Comparison of ENCODE assay signal across 8 mouse cellular contexts in the genomic region with DNA sequence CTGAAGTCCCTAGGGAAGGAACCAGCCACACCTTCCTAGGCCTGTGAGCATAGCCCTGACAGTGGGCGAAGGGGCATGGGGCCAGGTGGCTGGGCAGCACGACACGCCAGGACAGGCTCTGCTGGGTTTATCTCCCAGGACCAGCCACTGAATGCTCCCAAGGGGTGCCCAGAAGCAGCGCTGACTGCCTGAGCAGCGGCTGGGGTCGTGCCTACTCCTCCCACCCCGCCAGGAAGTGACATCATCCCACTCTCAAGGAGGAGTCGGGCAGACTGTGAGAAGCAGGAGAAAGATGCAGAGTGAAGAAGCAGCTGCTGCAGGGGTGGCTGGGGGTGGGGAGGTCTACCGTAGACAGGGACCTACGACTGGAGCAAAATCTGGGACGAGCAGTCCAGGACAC. TPM values are rescaled to one million over a fixed set of nuclear protein-coding genes. Genes with fewer than 3 reads are reported as not detected.
DNase-seq lines count a peak whose midpoint lies in the region; ATAC-seq and TF ChIP-seq lines count a peak whose summit lies in the region.

No protein-coding gene starts in this region.

- no peaks in the 10 kb centered on the region for H3K36me3 ChIP-seq in kidney, postnatal 0 days (ENCODE audit: insufficient read depth, low read length)
- no peaks in the 10 kb centered on the region for H3K36me3 ChIP-seq in hindbrain, embryonic 16.5 days (ENCODE audit: control insufficient read depth, insufficient read depth, low read length)
- no peaks in the 10 kb centered on the region for H3K36me3 ChIP-seq in myocyte (ENCODE audit: control insufficient read depth, insufficient read depth)

- H3ac ChIP-seq in myocyte (ENCODE audit: control insufficient read depth, insufficient read length) = no peak overlapping the region

- H3K4me3 ChIP-seq in kidney, postnatal 0 days (replicated peaks; ENCODE audit: low read depth, low read length) = no peak overlapping the region
- H3K4me3 ChIP-seq in hindbrain, embryonic 16.5 days (ENCODE audit: low read length) = no peak overlapping the region
- no peak overlapping the region for H3K4me3 ChIP-seq in myocyte

- peaks cover 26% of the 10 kb centered on the region for H3K4me1 ChIP-seq in kidney, postnatal 0 days (replicated peaks; ENCODE audit: insufficient read depth, low read length)
- peaks cover 19% of the 10 kb centered on the region for H3K4me1 ChIP-seq in hindbrain, embryonic 16.5 days (ENCODE audit: control insufficient read depth, insufficient read depth, low read depth, low read length)

- 23% methylated on average over 11 of the region's 11 CpGs for WGBS in kidney, postnatal 0 days
- 39% methylated on average over 11 of the region's 11 CpGs for WGBS in hindbrain, embryonic 16.5 days

- no peak overlapping the region for H3K9ac ChIP-seq in kidney, postnatal 0 days (ENCODE audit: low read depth, low read length)
- peak overlapping the region; percentile 42; the same call in 1 of the 2 replicates for H3K9ac ChIP-seq in hindbrain, embryonic 16.5 days (ENCODE audit: low read depth, low read length)

- peak; percentile 34 for TF ChIP-seq POLR2A in myocyte (IDR thresholded peaks at IDR 0.05; ENCODE audit: insufficient read length, low read depth)

- no peaks in the 10 kb centered on the region for H3K9me3 ChIP-seq in kidney, postnatal 0 days (replicated peaks; ENCODE audit: low read length)
- H3K9me3 ChIP-seq in hindbrain, embryonic 16.5 days (ENCODE audit: control insufficient read depth, low read length) = no peaks in the 10 kb centered on the region

- H3K79me2 ChIP-seq in myocyte (ENCODE audit: control insufficient read depth, insufficient read depth) = no peaks in the 10 kb centered on the region

- no peak overlapping the region for H3K4me2 ChIP-seq in kidney, postnatal 0 days (ENCODE audit: low read length)
- H3K4me2 ChIP-seq in hindbrain, embryonic 16.5 days (ENCODE audit: low read length) = peak overlapping the region; percentile 36
- peak overlapping the region; percentile 55 for H3K4me2 ChIP-seq in myocyte (ENCODE audit: low read depth)

- ATAC-seq in kidney, postnatal 0 days (replicated peaks; ENCODE audit: low FRiP score, low read depth) = peak; percentile 43
- peak; percentile 27 for ATAC-seq in hindbrain, embryonic 16.5 days

- no peak for TF ChIP-seq CTCF in kidney, postnatal 0 days (IDR thresholded peaks at IDR 0.05; ENCODE audit: low read depth)

- peak; percentile 59 for DNase-seq in kidney, postnatal 0 days (ENCODE audit: low spot score)
- no peak for DNase-seq in kidney, adult 8-10 months
- peak; percentile 50 for DNase-seq in R1 (ENCODE audit: low read depth, low spot score)
- DNase-seq in frontal cortex, postnatal 25 days (ENCODE audit: low spot score in 2 of 2) = peak; percentile 45 to 54
- peak; percentile 77 for DNase-seq in thymus, postnatal 4 days
- DNase-seq in adrenal gland, adult 2 months = no peak

- H3K27ac ChIP-seq in kidney, postnatal 0 days = no peak overlapping the region
- no peak overlapping the region; the same call in 1 of the 2 replicates for H3K27ac ChIP-seq in hindbrain, embryonic 16.5 days (ENCODE audit: low read depth, low read length)

- no peaks in the 10 kb centered on the region for H3K27me3 ChIP-seq in kidney, postnatal 0 days (ENCODE audit: insufficient read depth, low read length)
- peaks cover 13% of the 10 kb centered on the region for H3K27me3 ChIP-seq in hindbrain, embryonic 16.5 days (replicated peaks; ENCODE audit: control insufficient read depth, insufficient read depth, low read length)
- no peaks in the 10 kb centered on the region for H3K27me3 ChIP-seq in myocyte (ENCODE audit: control insufficient read depth, insufficient read depth, insufficient read length)

TF ChIP-seq in myocyte, 11 proteins besides CTCF, POLR2A, EP300 and RAD21:
- no peak for TF ChIP-seq SRF (IDR thresholded peaks at IDR 0.05; ENCODE audit: control insufficient read depth, insufficient read length, low read depth)
- TF ChIP-seq MYOG (IDR thresholded peaks at IDR 0.05; ENCODE audit: control insufficient read depth in 1 of 3, insufficient read depth in 1 of 3, insufficient read length in 2 of 3, low read depth in 2 of 3) = peak in 1 of 3 experiments; percentile 44
- peak in 2 of 3 experiments; percentile 68 to 79 for TF ChIP-seq MYOD1 (IDR thresholded peaks at IDR 0.05; ENCODE audit: control insufficient read depth in 1 of 3, insufficient read length in 2 of 3, low read depth in 2 of 3)

RNA-seq across cellular contexts. Expression of a gene that starts 31.9 kb away (rescaled TPM):
- 2.0 and 2.2 TPM in 2 replicates for polyA plus RNA-seq in kidney, postnatal 0 days (2015; fragmentation: Nextera tagmentation; extraction: Ambion mirVana)
- polyA plus RNA-seq in hindbrain, embryonic 16.5 days (2015; fragmentation: Nextera tagmentation; extraction: Ambion mirVana) = 11.5 and 14.3 TPM in 2 replicates
- 9.6 TPM for polyA plus RNA-seq in myocyte (2012; fragmentation: generic; extraction: Trizol)
- total RNA-seq in adrenal gland, adult 2 months (2021) = 1 to 10 TPM; 6.5 to 6.8 TPM
- 8.9 and 10.2 TPM in 2 replicates for polyA plus RNA-seq in adrenal gland, adult 2 months (2012; rRNA removed)

RNA-seq across cellular contexts. Expression of a gene that starts 32.2 kb away (rescaled TPM):
- polyA plus RNA-seq in kidney, postnatal 0 days (2015; fragmentation: Nextera tagmentation; extraction: Ambion mirVana) = 1.2 and 1.5 TPM in 2 replicates
- polyA plus RNA-seq in hindbrain, embryonic 16.5 days (2015; fragmentation: Nextera tagmentation; extraction: Ambion mirVana) = 0.95 and 1.1 TPM in 2 replicates
- polyA plus RNA-seq in myocyte (2012; fragmentation: generic; extraction: Trizol) = 1.5 TPM
- total RNA-seq in adrenal gland, adult 2 months (2021) = 1 to 10 TPM; 2.3 to 2.7 TPM
- 2.5 and 3.1 TPM in 2 replicates for polyA plus RNA-seq in adrenal gland, adult 2 months (2012; rRNA removed)

Comparison
In these comparisons a context has a peak if more than half of its experiments do, and no peak if none do; other contexts are left out.
1. DNase-seq: peak in kidney, postnatal 0 days (single experiment), R1 (single experiment), frontal cortex, postnatal 25 days (2 of 2) and thymus, postnatal 4 days (single experiment); none in kidney, adult 8-10 months (0 of 2) and adrenal gland, adult 2 months (single experiment).